Mouse (Mus musculus) heart, embryonic 12.5 days (tissue): ENCODE data around the gene Lair1. TPM values are rescaled to one million over a fixed set of nuclear protein-coding genes. Genes with fewer than 3 reads are reported as not detected.

Experiments used
- ATAC-seq: fragments of 200-750 bp; cut with Nextera tagmentation; 2 replicates; pipeline ENCODE4 v1.8.0; 2017; ENCODE audit warnings: moderate TSS enrichment, moderate library complexity; ENCODE audit not compliant: insufficient number of reproducible peaks, low FRiP score
- H3K27ac ChIP-seq: fragments of 300-500 bp; sonication (generic); 2 replicates; pipeline ENCODE4 v1.5.1; 2016; ENCODE audit warnings: mild to moderate bottlenecking, moderate library complexity; ENCODE audit not compliant: poor library complexity, severe bottlenecking
- H3K27me3 ChIP-seq: fragments of 300-500 bp; sonication (generic); replicated peaks from 2 replicates; pipeline ENCODE4 v1.6.1; 2016; ENCODE audit warnings: mild to moderate bottlenecking, moderate library complexity
- H3K36me3 ChIP-seq: fragments of 300-500 bp; sonication (generic); 2 replicates; pipeline ENCODE4 v1.6.1; 2016; ENCODE audit warnings: mild to moderate bottlenecking, moderate library complexity
- H3K4me1 ChIP-seq: fragments of 300-500 bp; sonication (generic); replicated peaks from 2 replicates; pipeline ENCODE4 v1.6.1; 2016; ENCODE audit warnings: mild to moderate bottlenecking
- H3K4me2 ChIP-seq: fragments of 300-500 bp; sonication (generic); 2 replicates; pipeline ENCODE4 v1.6.1; 2016; ENCODE audit warnings: mild to moderate bottlenecking, moderate library complexity
- H3K4me3 ChIP-seq: fragments of 300-500 bp; sonication (generic); 2 replicates; pipeline ENCODE4 v1.5.1; 2016; ENCODE audit warnings: mild to moderate bottlenecking
- H3K9ac ChIP-seq: fragments of 300-500 bp; sonication (generic); 2 replicates; pipeline ENCODE4 v1.6.1; 2016; ENCODE audit warnings: mild to moderate bottlenecking, moderate library complexity
- H3K9me3 ChIP-seq: fragments of 300-500 bp; sonication (generic); replicated peaks from 2 replicates; pipeline ENCODE4 v1.6.1; 2016; ENCODE audit warnings: mild to moderate bottlenecking, moderate library complexity
- whole genome bisulfite sequencing: fragments of 180-500 bp; shearing (Covaris S2); methylation state at CpG from one replicate; pipeline ENCODE4 v1.1.7; 2016; 5-methylcytosine and 5-hydroxymethylcytosine counted together
- polyA plus RNA-seq: library from polyadenylated mRNA; unstranded; fragments of >200 nt; fragmentation: Nextera tagmentation; extraction: Ambion mirVana; gene quantifications from 2 replicates; pipeline ENCODE4 v1.2.1, GENCODE M21; 2016

Lair1 gene
- 0.61 and 0.85 TPM in 2 replicates for polyA plus RNA-seq

DNA sequence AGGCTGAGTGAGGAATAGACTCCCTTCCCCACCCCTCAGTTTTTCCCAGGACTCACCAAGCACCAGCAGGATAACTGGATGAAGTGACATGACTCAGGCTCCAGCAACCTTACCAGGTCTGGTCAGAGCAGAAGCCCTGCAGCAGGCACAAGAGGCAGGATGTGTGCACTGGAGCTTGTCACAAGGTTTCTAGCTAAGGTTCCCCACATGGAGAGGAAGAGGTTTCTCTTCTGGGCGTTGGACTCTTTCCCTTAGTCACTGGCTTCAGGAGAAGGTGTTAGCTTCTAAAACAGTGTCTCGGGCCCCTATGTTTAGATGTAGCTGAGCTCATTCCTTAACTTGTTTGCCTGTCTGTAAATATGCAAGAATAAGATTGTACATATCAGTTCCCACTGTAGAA is at the start of gene Lair1:
Gene Lair1, minus strand, starts transcription at position 192 of the 400 bp plus-strand sequence.
- Histone ChIP-seq H3K4me3 (no peak within 1 kb of the TSS), H3K27me3 (no peaks in the 10 kb centered on the region), H3K27ac (no peak within 1 kb of the TSS)

DNA sequence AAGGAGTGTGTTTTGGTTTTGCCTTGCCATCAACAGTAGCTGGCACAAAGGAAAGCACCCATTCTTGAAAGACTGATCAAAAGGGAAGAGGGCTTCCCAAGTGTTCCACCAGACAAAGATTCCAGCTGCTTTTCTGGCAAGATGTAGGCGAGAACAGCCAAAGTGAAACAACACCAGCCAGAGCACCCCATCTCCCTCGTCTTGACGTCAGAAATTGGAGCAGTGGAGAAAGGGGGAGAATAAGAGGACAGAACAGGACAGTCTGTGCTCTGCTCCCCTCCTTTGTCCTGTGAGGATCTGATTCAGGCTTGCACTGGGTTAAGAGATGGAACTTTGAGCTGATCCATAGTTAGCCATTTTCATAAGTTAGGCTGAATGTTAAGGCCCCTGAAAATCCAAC is 48.8 kb upstream of the Lair1 start:
- Histone ChIP-seq H3K27ac (no peak overlapping the region), H3K4me2 (no peak overlapping the region), H3K9me3 (no peaks in the 10 kb centered on the region), H3K9ac (no peak overlapping the region), H3K4me3 (no peak overlapping the region), H3K27me3 (no peaks in the 10 kb centered on the region), H3K36me3 (no peaks in the 10 kb centered on the region), H3K4me1 (peaks cover 19% of the 10 kb centered on the region)
- no peak for ATAC-seq
- WGBS, result 45% methylated on average over 3 of the region's 3 CpGs

More for the DNA sequence above, at the start of gene Lair1:
- H3K9me3 ChIP-seq, result no peaks in the 10 kb centered on the region
- 71% methylated on average over 2 of the region's 2 CpGs for WGBS
- H3K4me2 ChIP-seq, result no peak within 1 kb of the TSS
- ATAC-seq, result no peak
- H3K4me1 ChIP-seq, result no peaks in the 10 kb centered on the region
- H3K36me3 ChIP-seq, result no peaks in the 10 kb centered on the region
- H3K9ac ChIP-seq, result no peak within 1 kb of the TSS

DNA sequence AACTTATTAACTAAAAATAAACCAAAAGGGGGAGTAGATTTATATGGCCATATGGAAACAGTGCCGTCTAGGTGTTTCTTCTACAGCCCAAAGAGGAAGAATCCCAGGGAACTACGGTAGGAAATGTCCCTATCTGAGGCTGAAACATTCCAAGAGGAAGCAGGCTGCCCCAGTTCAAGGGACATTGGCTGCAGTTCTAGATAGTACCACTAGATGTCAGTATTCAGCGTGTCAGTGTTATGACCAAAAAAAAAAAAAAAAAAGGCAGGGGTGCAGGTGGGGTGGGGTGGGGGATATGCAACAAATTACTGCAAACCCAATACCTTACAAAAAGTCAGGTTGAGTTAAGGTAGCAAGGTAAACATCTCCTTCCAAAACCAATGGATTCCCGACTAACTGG is 40.4 kb upstream of the Lair1 start:
- Histone ChIP-seq H3K9ac (no peak overlapping the region), H3K4me1 (no peaks in the 10 kb centered on the region), H3K36me3 (no peaks in the 10 kb centered on the region), H3K4me3 (no peak overlapping the region), H3K4me2 (no peak overlapping the region), H3K9me3 (no peaks in the 10 kb centered on the region), H3K27ac (no peak overlapping the region), H3K27me3 (0 out of 2 replicates have a peak, but pooled peaks cover 12% of the 10 kb centered on the region)
- 12% methylated on average over 4 of the region's 4 CpGs for WGBS
- ATAC-seq, result no peak

DNA sequence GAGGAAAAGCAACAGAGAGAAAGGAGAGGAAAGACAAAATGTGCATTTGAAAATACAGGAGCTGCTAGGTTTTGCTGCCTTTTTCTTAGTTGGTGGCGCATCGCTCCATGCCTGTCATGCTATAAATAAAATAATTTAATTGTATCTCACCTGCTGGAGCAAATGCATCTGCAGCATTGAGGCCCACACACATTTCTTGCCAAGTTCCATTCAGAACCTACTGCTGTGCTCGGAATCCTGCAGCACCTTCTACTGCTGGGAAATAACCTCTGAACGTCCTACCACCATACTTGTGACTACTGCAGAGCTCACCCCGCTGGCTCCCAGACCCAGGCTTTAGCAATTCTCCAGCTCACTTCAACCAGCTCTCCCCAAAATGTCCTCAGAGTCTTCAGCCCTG is 38.1 kb upstream of the Lair1 start:
- no peak overlapping the region for H3K4me2 ChIP-seq
- no peaks in the 10 kb centered on the region for H3K36me3 ChIP-seq
- 0 out of 2 replicates have a peak, but pooled peaks cover 7% of the 10 kb centered on the region for H3K27me3 ChIP-seq
- H3K9me3 ChIP-seq, result no peaks in the 10 kb centered on the region
- no peak overlapping the region for H3K27ac ChIP-seq
- no peak for ATAC-seq
- 73% methylated on average over 5 of the region's 5 CpGs for WGBS
- H3K9ac ChIP-seq, result no peak overlapping the region
- H3K4me3 ChIP-seq, result no peak overlapping the region
- no peaks in the 10 kb centered on the region for H3K4me1 ChIP-seq

DNA sequence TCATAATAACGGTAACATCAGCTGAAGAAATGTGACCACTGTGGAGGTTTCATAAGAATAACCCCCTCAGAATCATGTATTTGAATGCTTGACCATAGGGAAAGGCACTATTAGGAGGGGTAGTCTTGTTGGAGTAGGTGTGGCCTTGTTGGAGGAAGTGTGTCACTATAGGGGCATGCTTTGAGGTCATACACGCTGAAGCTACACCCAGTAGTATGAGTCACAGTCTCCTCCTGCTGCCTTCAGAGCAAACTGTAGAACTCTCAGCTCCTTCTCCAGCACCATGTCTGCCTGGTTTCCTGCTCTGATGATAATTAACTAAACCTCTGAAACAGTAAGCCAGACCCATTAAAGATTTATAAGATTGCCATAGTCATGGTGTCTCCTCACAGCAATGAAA is 35.8 kb upstream of the Lair1 start:
- no peaks in the 10 kb centered on the region for H3K27me3 ChIP-seq
- WGBS, result 67% methylated on average over 2 of the region's 2 CpGs
- no peaks in the 10 kb centered on the region for H3K4me1 ChIP-seq

DNA sequence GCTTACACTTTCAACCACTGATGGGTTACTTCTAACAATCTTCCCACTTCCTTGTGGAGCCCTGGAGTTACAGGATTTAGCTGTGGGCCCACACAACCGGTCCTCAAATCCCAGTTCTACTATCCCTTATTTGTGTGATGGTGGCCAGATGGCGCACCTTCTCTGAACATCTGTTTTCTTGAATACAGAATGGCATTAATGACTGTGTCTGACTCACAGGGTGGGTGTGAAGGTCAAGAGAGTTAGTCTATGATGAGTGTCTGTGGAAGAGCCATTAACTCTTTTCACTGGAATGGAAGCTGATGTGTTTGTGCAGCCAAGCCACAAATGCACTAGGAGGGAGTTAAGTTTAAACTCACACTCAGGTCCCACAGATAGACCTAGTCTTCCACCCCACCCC is 35.3 kb upstream of the Lair1 start:
- H3K4me3 ChIP-seq, result no peak overlapping the region
- ATAC-seq, result no peak
- H3K36me3 ChIP-seq, result no peaks in the 10 kb centered on the region
- 77% methylated on average over 2 of the region's 2 CpGs for WGBS
- H3K4me2 ChIP-seq, result no peak overlapping the region
- no peaks in the 10 kb centered on the region for H3K27me3 ChIP-seq
- no peaks in the 10 kb centered on the region for H3K9me3 ChIP-seq
- no peak overlapping the region for H3K27ac ChIP-seq
- no peak overlapping the region for H3K9ac ChIP-seq
- H3K4me1 ChIP-seq, result no peaks in the 10 kb centered on the region

More for the DNA sequence above, 35.8 kb upstream of the Lair1 start:
- H3K27ac ChIP-seq, result no peak overlapping the region
- no peak overlapping the region for H3K4me2 ChIP-seq
- H3K9ac ChIP-seq, result no peak overlapping the region
- no peaks in the 10 kb centered on the region for H3K9me3 ChIP-seq
- no peak overlapping the region for H3K4me3 ChIP-seq
- ATAC-seq, result no peak
- H3K36me3 ChIP-seq, result no peaks in the 10 kb centered on the region

DNA sequence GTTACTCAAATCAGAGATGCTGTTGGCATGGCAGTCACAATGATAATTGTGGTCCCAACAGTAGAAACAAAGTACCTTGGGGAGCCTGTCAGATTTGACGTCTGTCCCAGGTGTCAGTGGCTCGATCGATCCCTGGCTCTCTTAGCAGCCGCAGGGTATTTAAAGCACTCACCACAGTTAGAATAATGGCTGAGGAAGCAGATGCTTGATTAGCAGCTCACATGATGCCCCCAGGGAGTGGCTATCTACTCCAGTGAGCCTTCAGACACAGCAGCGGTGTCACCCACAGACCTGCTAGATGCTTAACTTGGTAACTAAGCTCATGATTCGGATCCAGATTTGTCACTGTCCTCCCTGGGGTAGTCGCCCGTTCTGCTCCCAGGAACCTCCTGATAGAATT is 28.2 kb upstream of the Lair1 start:
- no peak overlapping the region for H3K9ac ChIP-seq
- no peaks in the 10 kb centered on the region for H3K9me3 ChIP-seq
- no peak overlapping the region for H3K27ac ChIP-seq
- H3K4me2 ChIP-seq, result no peak overlapping the region
- peaks cover 7% of the 10 kb centered on the region for H3K4me1 ChIP-seq
- no peak overlapping the region for H3K4me3 ChIP-seq
- no peak for ATAC-seq
- H3K36me3 ChIP-seq, result no peaks in the 10 kb centered on the region
- WGBS, result 18% methylated on average over 8 of the region's 8 CpGs
- no peaks in the 10 kb centered on the region for H3K27me3 ChIP-seq

DNA sequence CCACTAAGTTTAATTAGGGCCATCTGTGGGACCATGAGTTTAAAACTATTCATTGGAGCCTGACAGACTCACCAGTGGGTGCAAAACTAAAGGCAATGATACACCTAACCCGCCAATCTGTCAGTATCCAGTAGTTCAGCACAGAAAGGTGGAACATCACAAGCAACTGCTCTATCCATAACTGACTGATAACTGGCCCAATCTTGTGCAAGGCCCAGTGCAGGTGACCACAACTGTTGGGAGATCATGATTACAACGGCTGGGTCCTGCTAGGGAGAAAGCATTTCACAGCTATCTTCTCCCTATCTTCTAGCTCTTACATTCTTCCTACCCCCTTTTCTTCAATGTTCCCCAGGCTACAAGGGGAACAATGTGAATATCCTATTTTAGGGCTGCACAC is 25.7 kb upstream of the Lair1 start:
- Histone ChIP-seq H3K9me3 (no peaks in the 10 kb centered on the region), H3K27me3 (no peaks in the 10 kb centered on the region), H3K4me2 (no peak overlapping the region), H3K36me3 (no peaks in the 10 kb centered on the region), H3K9ac (no peak overlapping the region), H3K27ac (no peak overlapping the region), H3K4me3 (no peak overlapping the region), H3K4me1 (peaks cover 7% of the 10 kb centered on the region)
- no peak for ATAC-seq
- 63% methylated on average over 2 of the region's 2 CpGs for WGBS

DNA sequence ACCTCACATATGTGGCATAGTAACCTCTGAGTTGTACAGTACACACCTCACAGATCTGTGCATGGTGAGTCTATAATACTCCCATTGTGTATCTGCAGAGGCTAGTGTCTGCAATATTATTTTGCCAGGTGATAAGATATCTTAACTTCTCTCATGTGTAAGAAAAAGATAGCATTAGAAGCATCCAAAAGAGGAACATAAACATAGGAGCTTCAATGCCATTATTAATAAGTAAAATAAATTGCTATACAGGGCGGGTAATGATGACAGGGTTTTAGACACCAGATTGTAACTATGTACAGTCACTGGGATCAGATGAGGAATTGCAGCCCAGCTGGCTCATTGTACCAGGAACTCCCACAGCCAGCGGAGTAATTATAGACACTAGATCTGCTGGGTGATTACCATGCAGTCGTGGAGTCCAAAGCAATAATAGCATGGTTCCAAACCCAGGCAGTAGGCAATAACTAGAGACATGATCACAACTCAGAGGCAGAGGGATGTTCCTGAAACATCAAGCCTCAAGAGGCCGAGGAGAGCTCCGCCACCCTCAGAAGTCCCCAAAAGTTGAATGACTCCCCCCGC is 25.0 kb upstream of the Lair1 start:
- Histone ChIP-seq H3K9ac (no peak overlapping the region), H3K4me1 (peaks cover 7% of the 10 kb centered on the region), H3K27me3 (no peaks in the 10 kb centered on the region), H3K27ac (no peak overlapping the region), H3K4me2 (no peak overlapping the region), H3K9me3 (no peaks in the 10 kb centered on the region), H3K36me3 (no peaks in the 10 kb centered on the region), H3K4me3 (no peak overlapping the region)
- no peak for ATAC-seq
- WGBS, result 74% methylated on average over 6 of the region's 6 CpGs

DNA sequence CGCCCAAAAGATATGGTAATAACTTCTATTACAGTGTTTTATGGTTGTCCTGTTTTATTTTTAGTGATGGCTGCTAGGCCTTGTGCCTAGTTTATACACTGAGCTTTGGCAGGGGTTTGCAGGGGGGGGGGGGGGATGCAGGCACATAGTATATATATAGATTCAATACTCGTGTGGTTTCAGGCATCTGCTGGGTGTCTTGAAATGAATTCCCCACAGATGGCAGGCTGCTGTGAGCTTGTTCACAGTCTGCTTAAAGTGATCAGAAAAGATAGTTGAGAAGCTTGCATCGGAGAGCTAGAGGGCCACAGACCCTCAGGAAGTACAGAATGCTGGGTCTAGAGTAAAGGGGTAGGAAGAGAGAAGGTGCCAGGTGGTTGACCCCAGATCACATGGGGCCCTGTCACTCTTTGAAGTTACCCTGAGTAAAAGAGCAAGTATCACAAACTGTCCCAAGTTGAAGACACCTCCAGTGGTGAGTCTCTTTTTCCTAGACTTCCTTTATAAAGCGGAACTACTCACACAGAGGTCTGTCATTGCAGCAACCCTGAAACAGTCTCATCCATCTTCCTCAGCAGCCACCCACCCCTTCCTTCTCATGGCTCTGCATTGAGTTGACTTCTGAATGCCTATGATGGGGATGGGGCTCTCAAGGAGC is 24.4 kb upstream of the Lair1 start:
- Histone ChIP-seq H3K9me3 (no peaks in the 10 kb centered on the region), H3K27me3 (no peaks in the 10 kb centered on the region), H3K4me2 (no peak overlapping the region), H3K27ac (no peak overlapping the region), H3K4me3 (no peak overlapping the region), H3K9ac (no peak overlapping the region), H3K4me1 (peaks cover 7% of the 10 kb centered on the region), H3K36me3 (no peaks in the 10 kb centered on the region)
- WGBS, result 64% methylated on average over 4 of the region's 4 CpGs
- ATAC-seq, result no peak

DNA sequence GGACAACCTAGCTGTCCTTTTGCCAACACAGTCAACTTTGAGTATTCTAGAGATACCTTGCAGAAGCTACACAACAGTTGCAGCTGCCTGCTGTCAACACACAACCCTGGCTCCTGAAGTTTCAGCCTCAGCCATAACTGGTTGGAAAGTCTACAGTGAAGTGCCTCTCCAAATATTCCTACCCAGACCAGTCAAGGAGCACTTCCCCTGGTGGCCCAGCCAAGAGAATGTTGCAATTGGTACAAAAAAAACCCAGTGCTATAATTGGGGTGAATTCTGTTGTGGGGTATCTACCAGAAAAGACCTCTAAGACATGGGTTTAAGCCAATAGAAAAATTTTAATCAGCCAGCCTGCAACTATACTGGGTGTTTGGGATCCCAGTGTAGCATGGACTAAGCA is 22.6 kb upstream of the Lair1 start:
- H3K4me1 ChIP-seq, result no peaks in the 10 kb centered on the region
- no peak overlapping the region for H3K4me3 ChIP-seq
- H3K9me3 ChIP-seq, result no peaks in the 10 kb centered on the region
- H3K9ac ChIP-seq, result no peak overlapping the region
- H3K36me3 ChIP-seq, result no peaks in the 10 kb centered on the region
- no peaks in the 10 kb centered on the region for H3K27me3 ChIP-seq
- H3K4me2 ChIP-seq, result no peak overlapping the region
- no peak overlapping the region for H3K27ac ChIP-seq
- no peak for ATAC-seq

DNA sequence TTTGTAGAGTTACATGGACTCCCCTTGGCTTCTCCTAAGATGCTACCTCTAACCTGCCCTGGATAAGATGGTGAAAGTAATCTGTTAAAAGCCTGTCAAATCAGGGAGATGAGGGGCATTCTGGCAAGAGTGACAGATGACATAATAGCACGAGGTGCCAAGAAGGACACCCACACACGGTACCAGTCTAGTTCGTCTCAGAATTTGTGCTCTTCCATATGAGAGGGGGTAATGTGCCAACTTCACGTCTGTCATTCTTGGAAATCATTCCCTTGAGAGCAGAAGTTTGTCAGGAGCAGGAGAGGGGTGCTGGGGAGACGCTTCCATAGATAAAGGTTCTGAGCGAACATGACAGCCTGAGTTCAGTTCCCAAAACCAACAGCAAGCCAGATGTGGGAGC is 21.2 kb upstream of the Lair1 start:
- H3K4me2 ChIP-seq, result no peak overlapping the region
- H3K4me1 ChIP-seq, result no peaks in the 10 kb centered on the region
- no peak overlapping the region for H3K4me3 ChIP-seq
- ATAC-seq, result no peak
- 51% methylated on average over 6 of the region's 6 CpGs for WGBS
- no peaks in the 10 kb centered on the region for H3K36me3 ChIP-seq
- H3K27ac ChIP-seq, result no peak overlapping the region
- no peaks in the 10 kb centered on the region for H3K9me3 ChIP-seq
- no peak overlapping the region for H3K9ac ChIP-seq
- H3K27me3 ChIP-seq, result no peaks in the 10 kb centered on the region
